14 mouse cellular contexts compared by ENCODE assay signal in the genomic region with DNA sequence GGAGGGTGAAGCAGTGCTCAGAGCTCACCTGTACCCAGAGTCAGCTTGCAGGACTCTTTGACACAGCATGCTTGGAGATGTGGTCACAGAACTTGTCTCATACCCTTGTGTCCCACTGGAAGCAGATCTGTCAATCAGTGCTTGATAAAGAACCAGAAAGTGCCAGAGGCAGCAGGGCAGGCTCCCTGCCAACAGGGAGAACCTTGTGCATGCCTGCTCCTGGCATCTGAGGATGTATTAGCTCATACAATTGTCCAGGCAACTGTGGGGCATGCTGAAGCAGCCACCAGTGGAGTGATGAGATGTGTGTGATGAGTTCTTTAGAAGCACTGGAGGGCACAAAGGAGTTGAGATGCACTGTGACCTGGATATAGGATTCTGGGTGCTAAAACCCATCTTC. TPM values are rescaled to one million over a fixed set of nuclear protein-coding genes. Genes with fewer than 3 reads are reported as not detected.
DNase-seq lines count a peak whose midpoint lies in the region; ATAC-seq and TF ChIP-seq lines count a peak whose summit lies in the region.
"Had no signal": no experiment of that assay in that cellular context is flagged by ENCODE, and none has a peak within 500 bp of the region (broad histone marks: within the 10 kb centered on the region; RNA-seq: fewer than 3 reads in every experiment).

No protein-coding gene starts in this region.

- H3K27me3 ChIP-seq in heart, postnatal 0 days (ENCODE audit: control insufficient read depth, insufficient read depth, low read length), result no peaks in the 10 kb centered on the region
- H3K27me3 ChIP-seq: embryonic facial prominence, embryonic 13.5 days had no signal

- no peaks in the 10 kb centered on the region for H3K9me3 ChIP-seq in heart, postnatal 0 days (replicated peaks; ENCODE audit: control insufficient read depth, low read length)
- H3K9me3 ChIP-seq: embryonic facial prominence, embryonic 13.5 days had no signal

- H3K36me3 ChIP-seq in heart, postnatal 0 days (replicated peaks; ENCODE audit: control insufficient read depth, insufficient read depth, low read length), result no peaks in the 10 kb centered on the region
- H3K36me3 ChIP-seq: embryonic facial prominence, embryonic 13.5 days; G1E had no signal

- H3K4me1 ChIP-seq in heart, postnatal 0 days (ENCODE audit: control insufficient read depth, insufficient read depth), result peaks cover 11% of the 10 kb centered on the region

- no peak overlapping the region for H3K27ac ChIP-seq in heart, postnatal 0 days (ENCODE audit: low read depth)
- H3K27ac ChIP-seq: embryonic facial prominence, embryonic 13.5 days had no signal

- DNase-seq in heart, postnatal 0 days (ENCODE audit: low spot score), result no peak
- no peak for DNase-seq in heart, adult 8-10 months (ENCODE audit: low spot score)
- peak; percentile 55 for DNase-seq in lung, postnatal 36 days
- DNase-seq in lung, postnatal 10 days, result no peak
- peak; percentile 57 for DNase-seq in NIH3T3 (ENCODE audit: low read depth)
- DNase-seq in cerebellum, adult 9-10 months, result peak; percentile 73
- DNase-seq in kidney, adult 11 months, result no peak
- no peak for DNase-seq in gastrocnemius, postnatal 14 days
- DNase-seq: kidney, adult 9 months; liver; lung, adult 2 months; midbrain, embryonic 14.5 days had no signal

- H3K9ac ChIP-seq in heart, postnatal 0 days (replicated peaks; ENCODE audit: low read depth, low read length), result no peak overlapping the region
- H3K9ac ChIP-seq: embryonic facial prominence, embryonic 13.5 days had no signal

- TF ChIP-seq CTCF in heart, postnatal 0 days (IDR thresholded peaks at IDR 0.05; ENCODE audit: low read depth), result no peak

- no peak overlapping the region for H3K4me3 ChIP-seq in heart, postnatal 0 days (ENCODE audit: low read depth, low read length)
- H3K4me3 ChIP-seq: embryonic facial prominence, embryonic 13.5 days had no signal

- TF ChIP-seq EP300 in heart, postnatal 0 days (IDR thresholded peaks at IDR 0.05; ENCODE audit: low read depth), result no peak

- no peak overlapping the region for H3K4me2 ChIP-seq in heart, postnatal 0 days (ENCODE audit: low read depth, low read length)
- H3K4me2 ChIP-seq: embryonic facial prominence, embryonic 13.5 days had no signal

- ATAC-seq in heart, postnatal 0 days (ENCODE audit: insufficient read depth, low read depth), result peak; percentile 47

- intact Hi-C loops in gastrocnemius, postnatal 14 days (cut with DNase I; ENCODE audit: low total_unique reads), result no loop called here

RNA-seq across cellular contexts. Expression of gene Hpcal1, which starts 30.4 kb away (rescaled TPM):
- 14.8 and 19.1 TPM in 2 replicates for total RNA-seq in heart, postnatal 0 days (2014; rRNA removed; ENCODE audit: low replicate concordance)
- polyA plus RNA-seq in heart, postnatal 0 days (2015; fragmentation: Nextera tagmentation; extraction: Ambion mirVana), result 21.9 and 22.5 TPM in 2 replicates
- 10 to 100 TPM; 13.4 to 17.4 (median 14.6) TPM for total RNA-seq in heart, adult 8-10 months (2022)
- 10 to 100 TPM; 11.6 to 17.7 TPM for total RNA-seq in gastrocnemius, postnatal 14 days (2021)
- total RNA-seq: G1E had no signal
- polyA plus RNA-seq: G1E had no signal

Comparison
In these comparisons a context has a peak if more than half of its experiments do, and no peak if none do; other contexts are left out.
1. DNase-seq: peak in lung, postnatal 36 days (single experiment), NIH3T3 (single experiment) and cerebellum, adult 9-10 months (single experiment); none in heart, postnatal 0 days (single experiment), heart, adult 8-10 months (single experiment), lung, postnatal 10 days (single experiment), kidney, adult 11 months (single experiment) and gastrocnemius, postnatal 14 days (single experiment).